Mouse (Mus musculus): ENCODE results near the gene Ccl24.

DNA sequence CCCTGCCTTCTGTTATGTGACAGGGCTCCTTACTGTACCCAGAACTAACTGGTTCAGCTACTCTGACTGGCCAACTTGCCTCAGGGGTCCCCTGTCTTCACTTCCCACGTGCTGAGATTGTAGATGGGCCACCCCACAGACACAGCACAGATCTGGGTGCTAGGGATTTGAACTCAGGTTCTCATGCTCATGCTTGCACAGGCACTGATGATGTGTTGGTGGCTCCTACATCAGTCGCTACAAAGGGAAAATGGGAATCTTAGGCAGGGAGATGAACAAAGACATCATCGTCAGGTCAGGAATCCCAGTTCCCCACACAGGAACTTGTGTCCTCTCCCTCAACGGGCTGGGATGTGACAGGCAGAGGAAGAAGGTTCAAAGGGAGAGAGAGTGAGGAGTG, 3.2 kb upstream of the Ccl24 start:
- TF ChIP-seq CTCF (IDR thresholded peaks at IDR 0.05; ENCODE audit: extremely low read depth, insufficient read length, insufficient replicate concordance, low read depth, low read length) (no peak), POLR2A (IDR thresholded peaks at IDR 0.05; ENCODE audit: low read depth, low read length) (no peak)
